Mouse (Mus musculus) midbrain, postnatal 0 days (tissue): ENCODE data around the gene Egfl8. TPM values are rescaled to one million over a fixed set of nuclear protein-coding genes. Genes with fewer than 3 reads are reported as not detected.

Experiments used
- ATAC-seq: fragments of 200-750 bp; cut with Nextera tagmentation; 2 replicates; pipeline ENCODE4 v1.8.0; 2017; ENCODE audit warnings: moderate number of reproducible peaks, mild to moderate bottlenecking, moderate TSS enrichment, moderate library complexity; ENCODE audit not compliant: low FRiP score
- DNase-seq: peaks from one replicate; pipeline ENCODE4 v3.0.0-alpha.2; 2015; ENCODE audit warnings: low spot score
- H3K27ac ChIP-seq: fragments of 300-500 bp; sonication (generic); 2 replicates; pipeline ENCODE4 v1.5.1; 2014; ENCODE audit warnings: low read depth, mild to moderate bottlenecking, low read length, mixed read lengths
- H3K27me3 ChIP-seq: fragments of 300-500 bp; sonication (generic); 2 replicates; pipeline ENCODE4 v1.6.1; 2014; ENCODE audit warnings: low read length, control low read depth, mixed read lengths; ENCODE audit not compliant: insufficient read depth
- H3K36me3 ChIP-seq: fragments of 300-500 bp; sonication (generic); 2 replicates; pipeline ENCODE4 v1.6.1; 2014; ENCODE audit warnings: low read length, control low read depth, mixed read lengths; ENCODE audit not compliant: insufficient read depth
- H3K4me1 ChIP-seq: fragments of 300-500 bp; sonication (generic); 2 replicates; pipeline ENCODE4 v1.6.1; 2014; ENCODE audit warnings: mild to moderate bottlenecking, control low read depth, antibody characterized with exemption, low read length, mixed read lengths; ENCODE audit not compliant: insufficient read depth
- H3K4me2 ChIP-seq: fragments of 300-500 bp; sonication (generic); 2 replicates; pipeline ENCODE4 v1.6.1; 2014; ENCODE audit warnings: low read depth, mild to moderate bottlenecking, low read length, mixed read lengths; ENCODE audit not compliant: poor library complexity, severe bottlenecking
- H3K4me3 ChIP-seq: fragments of 300-500 bp; sonication (generic); 2 replicates; pipeline ENCODE4 v1.5.1; 2014; ENCODE audit warnings: low read depth, mild to moderate bottlenecking, low read length, moderate library complexity
- H3K9ac ChIP-seq: fragments of 300-500 bp; sonication (generic); replicated peaks from 2 replicates; pipeline ENCODE4 v1.6.1; 2014; ENCODE audit warnings: mild to moderate bottlenecking, low read length, moderate library complexity, mixed read lengths; ENCODE audit not compliant: poor library complexity, severe bottlenecking
- H3K9me3 ChIP-seq: fragments of 300-500 bp; sonication (generic); 2 replicates; pipeline ENCODE4 v1.6.1; 2016; ENCODE audit warnings: low read length, control low read depth
- CTCF ChIP-seq: IDR thresholded peaks from 2 replicates; pipeline ENCODE4 v1.5.1; 2016; ENCODE audit warnings: antibody characterized with exemption, mild to moderate bottlenecking
- WGBS: fragments of 180-500 bp; shearing (Covaris S2); extraction: QIAGEN DNeasy Blood & Tissue Kit; methylation state at CpG from one replicate; pipeline ENCODE4 v1.1.7; 2014; 5-methylcytosine and 5-hydroxymethylcytosine counted together
- polyA plus RNA-seq: library from polyadenylated mRNA; unstranded; fragments of >200 nt; fragmentation: Nextera tagmentation; extraction: Ambion mirVana; gene quantifications from 2 replicates; pipeline ENCODE4 v1.2.1, GENCODE M21; 2015
- total RNA-seq: library from RNA; depleted of rRNA; stranded (reverse); fragments of >200 nt; gene quantifications from 2 replicates; pipeline ENCODE4 v1.2.3, GENCODE M21; 2014; rRNA removed

The Egfl8 gene
- total and polyA plus RNA-seq, 2 experiments from 2014 or later: 4.9 to 6.0 TPM

DNA sequence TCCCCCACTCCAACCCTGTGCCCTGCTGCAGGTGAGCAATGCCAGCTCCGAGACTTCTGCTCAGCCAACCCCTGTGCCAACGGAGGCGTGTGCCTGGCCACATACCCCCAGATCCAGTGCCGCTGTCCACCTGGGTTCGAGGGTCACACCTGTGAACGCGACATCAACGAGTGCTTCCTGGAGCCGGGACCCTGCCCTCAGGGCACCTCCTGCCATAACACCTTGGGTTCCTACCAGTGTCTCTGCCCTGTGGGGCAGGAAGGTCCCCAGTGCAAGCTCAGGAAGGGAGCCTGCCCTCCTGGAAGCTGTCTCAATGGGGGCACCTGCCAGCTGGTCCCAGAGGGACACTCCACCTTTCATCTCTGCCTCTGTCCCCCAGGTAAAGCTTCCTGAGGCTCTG, 48.5 kb downstream of the Egfl8 start:
- Histone ChIP-seq H3K27me3 (no peaks in the 10 kb centered on the region), H3K36me3 (no peaks in the 10 kb centered on the region), H3K27ac (no peak overlapping the region), H3K9ac (no peak overlapping the region), H3K4me3 (no peak overlapping the region), H3K4me2 (no peak overlapping the region), H3K4me1 (no peaks in the 10 kb centered on the region), H3K9me3 (no peaks in the 10 kb centered on the region)
- no peak for ATAC-seq
- no peak for TF ChIP-seq CTCF
- WGBS: 67% methylated on average over 9 of the region's 9 CpGs
- DNase-seq: no peak

- Histone ChIP-seq H3K9me3 (no peaks in the 10 kb centered on the region), H3K4me2 (peak overlapping the region; percentile 22; the same call in 1 of the 2 replicates), H3K9ac (no peak overlapping the region), H3K27ac (peak overlapping the region; percentile 51; the same call in 1 of the 2 replicates), H3K36me3 (no peaks in the 10 kb centered on the region), H3K4me1 (no peaks in the 10 kb centered on the region), H3K4me3 (no peak overlapping the region), H3K27me3 (no peaks in the 10 kb centered on the region)
- DNase-seq (no peak), ATAC-seq (no peak)
- WGBS: 56% methylated on average over 3 of the region's 3 CpGs
- TF ChIP-seq CTCF: no peak
Observed at GRCm38 (mm10) chr17:34564796-34565195, 51.0 kb downstream of the Egfl8 start.

DNA sequence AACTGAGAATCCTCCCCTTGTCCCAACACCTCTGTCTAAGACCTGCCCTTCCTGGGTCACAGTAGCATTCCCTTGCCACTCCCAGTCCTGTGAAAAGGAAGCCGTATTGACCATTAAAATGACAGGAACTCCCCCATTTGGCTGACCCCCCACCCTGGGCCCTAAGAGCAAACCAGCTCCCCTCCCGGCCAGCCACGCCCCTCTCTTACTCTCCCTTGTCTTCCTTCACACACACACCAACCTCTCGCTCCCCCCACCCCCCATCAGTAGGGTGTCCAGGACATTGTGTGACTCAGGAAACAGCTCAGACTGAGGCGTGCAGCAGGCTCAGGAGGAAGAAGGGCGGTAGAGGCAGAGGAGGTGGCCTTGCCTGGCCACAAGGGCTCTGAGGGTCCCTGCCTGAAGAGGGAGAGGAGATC, 51.8 kb downstream of the Egfl8 start, which contains the start of gene Notch4:
Notch4 (plus strand) TSS at position 266 of the 419 bp plus-strand sequence.
- no peak within 1 kb of the TSS for H3K9ac ChIP-seq
- no peaks in the 10 kb centered on the region for H3K9me3 ChIP-seq
- no peak for TF ChIP-seq CTCF
- H3K4me2 ChIP-seq: peak within 1 kb of the TSS; percentile 22; the same call in 1 of the 2 replicates
- WGBS: 23% methylated on average over 6 of the region's 6 CpGs
- no peaks in the 10 kb centered on the region for H3K36me3 ChIP-seq
- DNase-seq: no peak
- ATAC-seq: no peak
- H3K27me3 ChIP-seq: no peaks in the 10 kb centered on the region
- H3K4me3 ChIP-seq: no peak within 1 kb of the TSS
- H3K27ac ChIP-seq: peak within 1 kb of the TSS; percentile 51; the same call in 1 of the 2 replicates
- H3K4me1 ChIP-seq: no peaks in the 10 kb centered on the region

DNA sequence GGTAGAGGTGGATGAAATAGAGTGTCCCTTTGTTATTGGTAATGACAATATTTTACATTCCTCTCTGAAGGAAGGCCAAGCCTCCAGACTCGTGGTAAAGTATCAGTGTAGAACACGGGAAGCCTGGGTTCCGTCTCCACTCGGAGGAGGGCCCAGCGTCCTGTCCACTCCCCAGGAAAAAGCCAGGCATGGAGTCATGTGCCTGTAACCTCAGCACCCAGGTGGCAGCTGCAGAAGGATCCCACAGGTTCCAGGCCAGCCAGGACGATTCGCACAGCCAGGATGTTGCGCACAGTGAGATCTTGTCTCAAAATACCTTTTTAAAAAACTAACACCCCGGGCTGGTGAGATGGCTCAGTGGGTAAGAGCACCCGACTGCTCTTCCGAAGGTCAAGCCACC, 52.4 kb downstream of the Egfl8 start:
- no peak overlapping the region for H3K9ac ChIP-seq

More for the DNA sequence above, 52.4 kb downstream of the Egfl8 start:
- no peak for TF ChIP-seq CTCF
- Histone ChIP-seq H3K27me3 (no peaks in the 10 kb centered on the region), H3K27ac (no peak overlapping the region), H3K4me2 (no peak overlapping the region), H3K4me1 (no peaks in the 10 kb centered on the region), H3K4me3 (no peak overlapping the region), H3K36me3 (no peaks in the 10 kb centered on the region), H3K9me3 (no peaks in the 10 kb centered on the region)
- ATAC-seq (no peak), DNase-seq (no peak)
- WGBS: 82% methylated on average over 11 of the region's 11 CpGs

Other genes starting within 250 kb of the Egfl8 start
- gene Btnl1, start 238.8 kb downstream of the Egfl8 start, total RNA-seq: not detected in 2 replicates
- gene Btnl1, start 238.8 kb downstream of the Egfl8 start, polyA plus RNA-seq: not detected in 2 replicates
- gene BC051142, start 217.2 kb downstream of the Egfl8 start, total RNA-seq: 2.0 and 9.2 TPM in 2 replicates
- 6.7 and 7.8 TPM in 2 replicates for gene BC051142, start 217.2 kb downstream of the Egfl8 start, polyA plus RNA-seq
- not detected in 2 replicates for gene Btnl4, start 138.7 kb downstream of the Egfl8 start, total RNA-seq
- gene Btnl4, start 138.7 kb downstream of the Egfl8 start, polyA plus RNA-seq: not detected in 2 replicates
- not detected in 2 replicates for gene Btnl6, start 98.6 kb downstream of the Egfl8 start, total RNA-seq
- not detected in 2 replicates for gene Btnl6, start 98.6 kb downstream of the Egfl8 start, polyA plus RNA-seq
- gene Notch4, start 51.7 kb downstream of the Egfl8 start, total RNA-seq: 8.8 and 44.3 TPM in 2 replicates
- gene Notch4, start 51.7 kb downstream of the Egfl8 start, polyA plus RNA-seq: 3.8 and 6.1 TPM in 2 replicates
- gene Gpsm3, start 26.2 kb downstream of the Egfl8 start, total RNA-seq: 1.2 and 4.4 TPM in 2 replicates
- gene Gpsm3, start 26.2 kb downstream of the Egfl8 start, polyA plus RNA-seq: 5.5 and 6.9 TPM in 2 replicates
- 84.8 and 95.6 TPM in 2 replicates for gene Pbx2, start 24.7 kb downstream of the Egfl8 start, total RNA-seq
- 9.5 and 9.6 TPM in 2 replicates for gene Pbx2, start 24.7 kb downstream of the Egfl8 start, polyA plus RNA-seq
- 1.7 and 2.1 TPM in 2 replicates for gene Ager, start 18.1 kb downstream of the Egfl8 start, total RNA-seq
- gene Ager, start 18.1 kb downstream of the Egfl8 start, polyA plus RNA-seq: 1.6 and 2.0 TPM in 2 replicates
- gene Rnf5, start 12.3 kb downstream of the Egfl8 start, total RNA-seq: 57.6 and 59.0 TPM in 2 replicates
- gene Rnf5, start 12.3 kb downstream of the Egfl8 start, polyA plus RNA-seq: 236 and 242 TPM in 2 replicates
- 265 and 383 TPM in 2 replicates for gene Agpat1, start 11.7 kb downstream of the Egfl8 start, total RNA-seq
- 103 and 106 TPM in 2 replicates for gene Agpat1, start 11.7 kb downstream of the Egfl8 start, polyA plus RNA-seq
- gene Ppt2, start 12.5 kb upstream of the Egfl8 start, total RNA-seq: 21.1 and 31.0 TPM in 2 replicates
- 18.0 and 20.8 TPM in 2 replicates for gene Ppt2, start 12.5 kb upstream of the Egfl8 start, polyA plus RNA-seq
- 9.1 and 15.1 TPM in 2 replicates for gene Prrt1, start 13.6 kb upstream of the Egfl8 start, total RNA-seq
- gene Prrt1, start 13.6 kb upstream of the Egfl8 start, polyA plus RNA-seq: 13.3 and 14.0 TPM in 2 replicates
- 6.2 and 7.2 TPM in 2 replicates for gene Fkbpl, start 28.8 kb upstream of the Egfl8 start, total RNA-seq
- 10.7 and 12.9 TPM in 2 replicates for gene Fkbpl, start 28.8 kb upstream of the Egfl8 start, polyA plus RNA-seq
- gene Atf6b, start 31.2 kb upstream of the Egfl8 start, total RNA-seq: 47.9 and 57.4 TPM in 2 replicates
- gene Atf6b, start 31.2 kb upstream of the Egfl8 start, polyA plus RNA-seq: 83.0 and 86.0 TPM in 2 replicates
- 3.5 and 4.2 TPM in 2 replicates for gene Tnxb, start 54.6 kb upstream of the Egfl8 start, total RNA-seq
- gene Tnxb, start 54.6 kb upstream of the Egfl8 start, polyA plus RNA-seq: 0.26 and 0.30 TPM in 2 replicates
- 1.2 and 1.5 TPM in 2 replicates for gene C4b, start 127.9 kb upstream of the Egfl8 start, total RNA-seq
- 0.67 and 0.76 TPM in 2 replicates for gene C4b, start 127.9 kb upstream of the Egfl8 start, polyA plus RNA-seq
- not detected in 2 replicates for gene Cyp21a1, start 188.6 kb upstream of the Egfl8 start, total RNA-seq
- not detected in 2 replicates for gene Cyp21a1, start 188.6 kb upstream of the Egfl8 start, polyA plus RNA-seq
- gene Stk19, start 221.0 kb upstream of the Egfl8 start, total RNA-seq: 25.8 and 30.4 TPM in 2 replicates
- gene Stk19, start 221.0 kb upstream of the Egfl8 start, polyA plus RNA-seq: 48.6 and 50.3 TPM in 2 replicates
- 34.5 and 40.7 TPM in 2 replicates for gene Dxo, start 221.0 kb upstream of the Egfl8 start, total RNA-seq
- 56.4 and 59.1 TPM in 2 replicates for gene Dxo, start 221.0 kb upstream of the Egfl8 start, polyA plus RNA-seq
- 81.5 and 98.8 TPM in 2 replicates for gene Skiv2l, start 234.2 kb upstream of the Egfl8 start, total RNA-seq
- gene Skiv2l, start 234.2 kb upstream of the Egfl8 start, polyA plus RNA-seq: 45.1 and 50.2 TPM in 2 replicates
- gene Nelfe, start 234.4 kb upstream of the Egfl8 start, total RNA-seq: 33.1 and 35.1 TPM in 2 replicates
- 57.7 and 60.2 TPM in 2 replicates for gene Nelfe, start 234.4 kb upstream of the Egfl8 start, polyA plus RNA-seq
- gene Cfb, start 246.5 kb upstream of the Egfl8 start, total RNA-seq: 0.09 TPM in 1 of 2 replicates, not detected in the other
- 1.0 and 1.9 TPM in 2 replicates for gene Cfb, start 246.5 kb upstream of the Egfl8 start, polyA plus RNA-seq